Mouse (Mus musculus) stomach, embryonic 16.5 days (tissue): Measurements from ENCODE around the gene Krt19. TPM values are rescaled to one million over a fixed set of nuclear protein-coding genes. Genes with fewer than 3 reads are reported as not detected.

ENCODE experiments used
- ATAC-seq: fragments of 200-750 bp; cut with Nextera tagmentation; 2 replicates; pipeline ENCODE4 v1.8.0; 2017; ENCODE audit warnings: moderate number of reproducible peaks, moderate TSS enrichment; ENCODE audit not compliant: insufficient read depth, low FRiP score
- H3K27ac ChIP-seq: fragments of 300-500 bp; sonication (generic); 2 replicates; pipeline ENCODE4 v1.5.1; 2014; ENCODE audit warnings: low read length
- H3K27me3 ChIP-seq: fragments of 300-500 bp; sonication (generic); 2 replicates; pipeline ENCODE4 v1.6.1; 2014; ENCODE audit warnings: low read length, control low read depth, mixed read lengths; ENCODE audit not compliant: control insufficient read depth, insufficient read depth
- H3K36me3 ChIP-seq: fragments of 300-500 bp; sonication (generic); 2 replicates; pipeline ENCODE4 v1.6.1; 2014; ENCODE audit warnings: low read length; ENCODE audit not compliant: control insufficient read depth, insufficient read depth
- H3K4me1 ChIP-seq: fragments of 300-500 bp; sonication (generic); 2 replicates; pipeline ENCODE4 v1.6.1; 2014; ENCODE audit warnings: low read length, control low read depth, mixed read lengths; ENCODE audit not compliant: control insufficient read depth, insufficient read depth
- H3K4me2 ChIP-seq: fragments of 300-500 bp; sonication (generic); 2 replicates; pipeline ENCODE4 v1.6.1; 2014; ENCODE audit warnings: low read depth, low read length, mixed read lengths
- H3K4me3 ChIP-seq: fragments of 300-500 bp; sonication (generic); replicated peaks from 2 replicates; pipeline ENCODE4 v1.5.1; 2014; ENCODE audit warnings: mild to moderate bottlenecking, low read length
- H3K9ac ChIP-seq: fragments of 300-500 bp; sonication (generic); 2 replicates; pipeline ENCODE4 v1.6.1; 2014; ENCODE audit warnings: low read length
- H3K9me3 ChIP-seq: fragments of 300-500 bp; sonication (generic); replicated peaks from 2 replicates; pipeline ENCODE4 v1.6.1; 2016; ENCODE audit warnings: low read length, control low read depth; ENCODE audit not compliant: control insufficient read depth
- WGBS: fragments of 180-500 bp; shearing (Covaris S2); extraction: QIAGEN DNeasy Blood & Tissue Kit; methylation state at CpG from one replicate; pipeline ENCODE4 v1.1.7; 2014; 5-methylcytosine and 5-hydroxymethylcytosine counted together
- polyA plus RNA-seq: library from polyadenylated mRNA; unstranded; fragments of >200 nt; fragmentation: Nextera tagmentation; extraction: Ambion mirVana; gene quantifications from 2 replicates; pipeline ENCODE4 v1.2.1, GENCODE M21; 2015

Gene Krt19
- 1,141 and 1,514 TPM in 2 replicates for polyA plus RNA-seq

DNA sequence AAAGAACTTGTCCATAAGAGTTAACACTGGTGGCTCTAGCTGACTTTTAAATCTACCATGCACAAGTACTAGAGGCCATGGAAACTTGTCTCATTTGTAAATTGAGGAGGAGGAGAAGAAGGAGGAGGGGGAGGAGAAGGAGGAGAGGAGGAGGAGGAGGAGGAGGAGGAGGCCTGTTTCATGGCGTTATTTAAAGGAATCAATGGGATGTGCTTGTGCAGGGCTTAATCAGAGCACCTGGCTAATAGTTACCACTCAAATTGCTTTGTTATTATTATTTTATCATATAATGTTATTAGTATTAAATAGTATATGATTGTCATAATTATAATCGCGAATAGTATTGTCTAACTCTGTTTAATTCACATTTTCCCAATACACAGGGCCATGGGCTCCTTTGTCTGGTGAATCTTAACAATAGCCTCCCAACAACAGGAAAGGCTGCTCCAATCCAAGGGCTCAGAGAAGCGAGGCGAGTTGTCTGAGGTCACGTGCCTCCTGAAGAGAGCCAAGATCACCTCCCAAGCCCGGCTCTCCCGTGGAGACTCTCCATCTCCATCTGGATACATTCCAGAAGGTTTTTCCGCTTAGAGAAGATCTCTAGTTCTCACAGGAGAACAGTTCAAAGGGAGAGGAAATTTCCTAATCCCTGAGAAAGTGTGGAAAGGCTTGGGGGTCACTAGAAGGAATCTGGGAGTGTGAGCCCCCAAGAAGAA lies at the start of gene Krt19:
TSS of gene Krt19 (minus strand) at position 51 of the 716 bp plus-strand sequence.
- no peak within 1 kb of the TSS for H3K4me2 ChIP-seq
- H3K27me3 ChIP-seq, result peaks cover 8% of the 10 kb centered on the region; the same call in 1 of the 2 replicates
- H3K9ac ChIP-seq, result peak within 1 kb of the TSS; percentile 13; the same call in 1 of the 2 replicates
- 46% methylated on average over 9 of the region's 9 CpGs for WGBS
- H3K36me3 ChIP-seq, result no peaks in the 10 kb centered on the region
- H3K4me3 ChIP-seq, result no peak within 1 kb of the TSS
- ATAC-seq, result no peak
- H3K9me3 ChIP-seq, result no peaks in the 10 kb centered on the region
- H3K4me1 ChIP-seq, result peaks cover 12% of the 10 kb centered on the region
- H3K27ac ChIP-seq, result peak within 1 kb of the TSS; percentile 94

DNA sequence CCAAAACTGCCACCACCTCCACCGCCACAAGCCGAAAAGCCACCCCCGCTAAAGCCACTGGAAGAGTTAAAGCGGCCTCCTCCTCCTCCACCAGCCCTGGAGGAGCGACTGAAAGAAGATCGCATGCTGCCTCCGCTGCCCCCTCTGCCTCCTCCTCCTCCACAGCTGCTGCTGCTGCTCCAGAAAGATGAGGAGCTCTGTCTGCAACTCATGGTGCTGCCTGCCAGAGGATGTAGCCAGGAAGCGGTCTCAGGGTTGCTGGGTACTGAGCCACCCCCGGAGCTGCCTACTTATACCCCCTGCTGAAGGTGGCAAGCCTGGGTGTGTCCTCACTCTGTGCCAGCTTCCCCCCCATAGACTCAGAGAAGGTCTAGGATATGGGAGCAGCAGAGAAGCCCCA lies 44.5 kb upstream of the Krt19 start, which contains the start of gene Krt9:
TSS of gene Krt9 (minus strand) at position 255 of the 400 bp plus-strand sequence.
- Histone ChIP-seq H3K36me3 (no peaks in the 10 kb centered on the region), H3K9ac (no peak within 1 kb of the TSS), H3K27me3 (no peaks in the 10 kb centered on the region), H3K4me2 (no peak within 1 kb of the TSS), H3K4me3 (no peak within 1 kb of the TSS), H3K27ac (no peak within 1 kb of the TSS), H3K4me1 (no peaks in the 10 kb centered on the region), H3K9me3 (no peaks in the 10 kb centered on the region)
- 43% methylated on average over 9 of the region's 9 CpGs for WGBS
- ATAC-seq, result no peak

- Histone ChIP-seq H3K4me3 (no peak overlapping the region), H3K36me3 (no peaks in the 10 kb centered on the region), H3K9ac (no peak overlapping the region), H3K4me2 (no peak overlapping the region), H3K9me3 (no peaks in the 10 kb centered on the region), H3K27ac (no peak overlapping the region), H3K4me1 (no peaks in the 10 kb centered on the region), H3K27me3 (no peaks in the 10 kb centered on the region)
- 93% methylated on average over 3 of the region's 3 CpGs for WGBS
- no peak for ATAC-seq
Measured at GRCm38 (mm10) chr11:100191820-100192219, 43.4 kb upstream of the Krt19 start.

- no peak for ATAC-seq
- WGBS, result 82% methylated on average over 8 of the region's 8 CpGs
Measured at GRCm38 (mm10) chr11:100186736-100187135, 38.3 kb upstream of the Krt19 start.

GRCm38 (mm10) chr11:100181725-100182124 lies 33.3 kb upstream of the Krt19 start:
- Histone ChIP-seq H3K9ac (no peak overlapping the region), H3K4me3 (no peak overlapping the region), H3K36me3 (no peaks in the 10 kb centered on the region), H3K9me3 (no peaks in the 10 kb centered on the region), H3K27me3 (no peaks in the 10 kb centered on the region), H3K4me1 (no peaks in the 10 kb centered on the region), H3K27ac (no peak overlapping the region), H3K4me2 (no peak overlapping the region)
- no peak for ATAC-seq
- WGBS, result 66% methylated on average over 7 of the region's 7 CpGs

More at GRCm38 (mm10) chr11:100186736-100187135, 38.3 kb upstream of the Krt19 start:
- Histone ChIP-seq H3K4me1 (no peaks in the 10 kb centered on the region), H3K27me3 (no peaks in the 10 kb centered on the region), H3K27ac (no peak overlapping the region), H3K9ac (no peak overlapping the region), H3K9me3 (no peaks in the 10 kb centered on the region), H3K4me2 (no peak overlapping the region), H3K36me3 (no peaks in the 10 kb centered on the region), H3K4me3 (no peak overlapping the region)

- H3K27me3 ChIP-seq, result no peaks in the 10 kb centered on the region
- no peaks in the 10 kb centered on the region for H3K36me3 ChIP-seq
- H3K4me3 ChIP-seq, result no peak overlapping the region
- WGBS, result 31% methylated on average over 3 of the region's 3 CpGs
- H3K9me3 ChIP-seq, result no peaks in the 10 kb centered on the region
- no peak overlapping the region for H3K27ac ChIP-seq
- H3K4me1 ChIP-seq, result no peaks in the 10 kb centered on the region
- H3K4me2 ChIP-seq, result no peak overlapping the region
- H3K9ac ChIP-seq, result no peak overlapping the region
- ATAC-seq, result no peak
Measured at GRCm38 (mm10) chr11:100179260-100179659, 30.8 kb upstream of the Krt19 start.

GRCm38 (mm10) chr11:100178307-100178706 lies 29.8 kb upstream of the Krt19 start:
- no peaks in the 10 kb centered on the region for H3K4me1 ChIP-seq
- H3K9me3 ChIP-seq, result no peaks in the 10 kb centered on the region
- 76% methylated on average over 5 of the region's 5 CpGs for WGBS
- no peaks in the 10 kb centered on the region for H3K27me3 ChIP-seq
- ATAC-seq, result no peak
- H3K4me2 ChIP-seq, result no peak overlapping the region
- no peak overlapping the region for H3K27ac ChIP-seq
- H3K9ac ChIP-seq, result no peak overlapping the region
- no peaks in the 10 kb centered on the region for H3K36me3 ChIP-seq
- no peak overlapping the region for H3K4me3 ChIP-seq

DNA sequence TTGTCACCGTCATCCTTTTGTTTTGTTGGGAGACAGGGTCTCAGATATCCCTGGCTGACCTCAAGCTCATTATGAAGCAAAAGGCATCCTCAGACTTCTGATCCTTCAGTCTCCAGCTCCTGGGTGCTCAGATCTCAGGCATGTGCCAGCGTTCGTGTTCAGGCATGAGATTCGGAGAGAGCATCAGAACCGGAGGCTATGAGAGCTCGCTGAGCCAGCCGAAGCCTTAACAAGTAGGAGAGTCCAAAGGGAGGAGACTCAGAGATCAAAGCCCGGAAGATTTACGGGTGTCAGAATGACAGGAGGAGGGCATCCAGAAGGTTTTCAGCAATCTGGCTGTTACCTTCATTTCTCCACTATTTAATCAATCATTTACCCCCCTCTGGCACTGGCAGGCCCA lies 28.3 kb upstream of the Krt19 start:
- no peak overlapping the region for H3K4me2 ChIP-seq
- no peaks in the 10 kb centered on the region for H3K4me1 ChIP-seq
- H3K4me3 ChIP-seq, result no peak overlapping the region
- no peaks in the 10 kb centered on the region for H3K27me3 ChIP-seq
- H3K9me3 ChIP-seq, result no peaks in the 10 kb centered on the region
- no peak overlapping the region for H3K9ac ChIP-seq
- no peak for ATAC-seq
- H3K27ac ChIP-seq, result no peak overlapping the region
- no peaks in the 10 kb centered on the region for H3K36me3 ChIP-seq
- WGBS, result 50% methylated on average over 9 of the region's 9 CpGs
